Mouse (Mus musculus) 416B (cell line): Measurements from ENCODE around the gene Rbbp5.
A peak's percentile ranks its signal among the peaks of the same experiment; 100 is the strongest.

ENCODE experiments used
- DNase-seq: peaks from one replicate; pipeline ENCODE4 v3.0.0; 2011; ENCODE audit warnings: low read depth

Gene Rbbp5

DNA sequence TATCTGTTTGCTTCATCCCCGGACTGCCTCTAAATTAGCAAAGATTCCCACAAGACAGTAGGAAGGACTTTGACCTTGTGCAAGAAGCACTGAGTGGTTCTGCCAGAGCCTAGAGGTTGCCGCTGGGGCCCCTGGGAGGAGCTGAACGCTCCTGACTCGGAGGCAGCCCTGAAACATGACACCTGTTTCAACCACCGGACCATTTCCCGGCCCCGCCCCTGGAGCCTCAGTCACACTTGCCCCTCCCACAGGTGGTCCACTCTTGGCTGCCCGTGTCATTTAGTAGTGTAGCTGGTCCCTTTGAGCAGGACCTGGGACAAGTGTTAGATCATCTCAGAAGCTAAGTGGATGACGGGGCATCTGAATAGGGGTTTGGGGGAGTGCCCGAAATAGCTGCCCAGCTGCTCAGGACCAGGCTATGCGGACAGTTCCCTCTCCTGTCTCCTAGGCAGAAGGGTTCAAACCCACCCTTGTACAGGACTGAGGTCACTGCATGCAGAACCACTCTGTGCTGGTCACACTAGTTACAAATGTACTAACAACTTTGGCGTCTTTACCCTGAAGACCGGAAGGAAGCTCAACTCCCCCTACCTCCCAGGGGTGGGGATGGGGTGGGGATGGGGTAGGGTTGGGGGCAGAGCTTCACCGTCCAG, 64.1 kb downstream of the Rbbp5 start:
- peak; percentile 79 for DNase-seq

DNA sequence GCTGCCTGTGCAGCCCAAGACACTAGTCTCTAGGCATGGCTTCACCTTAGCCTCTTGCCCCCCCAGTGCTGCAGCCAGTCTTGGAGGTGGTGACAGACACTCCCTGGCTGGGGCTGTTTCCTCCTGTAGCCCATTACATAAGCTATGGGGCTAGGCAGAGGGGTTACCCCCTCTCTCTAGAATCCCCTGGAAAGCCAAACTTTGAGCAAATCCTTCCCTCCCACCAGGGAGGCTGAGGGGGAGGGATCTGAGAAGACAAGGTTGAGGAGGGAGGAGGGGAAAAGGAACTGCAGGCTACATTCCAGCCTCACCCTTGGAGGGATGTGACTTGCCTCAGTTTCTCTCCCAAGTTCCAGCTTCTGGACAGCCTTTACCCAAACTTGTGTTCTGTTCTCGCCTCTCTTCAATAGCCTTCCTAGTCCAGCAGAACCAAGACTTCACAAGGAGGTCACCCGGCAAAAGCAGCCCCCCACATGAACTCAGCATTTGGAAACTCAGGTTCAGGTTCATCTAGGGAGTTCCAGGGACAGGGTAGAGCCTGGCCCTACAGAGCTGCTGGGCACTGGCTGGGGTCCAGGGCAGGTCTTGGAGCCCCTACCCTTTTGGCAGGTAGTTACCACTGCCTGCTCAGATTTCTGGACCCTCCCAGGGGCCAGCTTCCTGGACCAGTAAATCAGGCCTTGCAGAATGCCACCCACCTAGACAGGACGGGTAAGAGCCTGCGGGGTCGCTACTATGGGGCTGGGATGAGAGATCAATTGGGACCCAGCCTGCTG, 64.8 kb downstream of the Rbbp5 start:
- DNase-seq = no peak

DNA sequence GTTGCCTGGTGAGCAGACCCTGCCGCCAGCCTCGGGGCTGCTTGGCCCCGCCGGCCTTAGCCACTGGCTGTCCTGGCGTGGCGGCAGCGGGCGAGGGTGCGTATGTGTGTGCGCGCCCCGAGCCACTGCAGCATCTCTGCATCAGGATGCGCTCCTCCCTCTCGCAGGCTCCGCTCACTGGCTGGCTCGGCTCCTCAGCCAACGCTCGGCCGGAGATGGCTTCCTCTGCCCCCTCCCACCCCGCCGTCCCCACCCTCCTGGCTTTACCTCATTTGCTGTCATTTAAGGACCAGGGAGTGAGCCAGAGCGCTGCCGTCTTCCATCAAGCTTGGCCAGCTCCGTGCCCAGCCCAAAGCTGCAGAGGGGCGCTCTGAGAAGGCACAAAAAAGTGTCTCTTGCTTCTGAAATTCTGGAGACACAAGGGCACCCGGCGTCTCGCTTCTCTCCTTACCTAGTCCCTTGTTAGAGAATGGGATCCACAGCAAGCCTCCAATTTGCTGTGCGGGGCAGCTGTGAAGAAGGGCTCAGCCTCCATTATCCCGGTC, 65.7 kb downstream of the Rbbp5 start, which contains the start of gene Cntn2:
Cntn2 (minus strand) TSS at position 495 of the 545 bp plus-strand sequence.
- no peak for DNase-seq

DNA sequence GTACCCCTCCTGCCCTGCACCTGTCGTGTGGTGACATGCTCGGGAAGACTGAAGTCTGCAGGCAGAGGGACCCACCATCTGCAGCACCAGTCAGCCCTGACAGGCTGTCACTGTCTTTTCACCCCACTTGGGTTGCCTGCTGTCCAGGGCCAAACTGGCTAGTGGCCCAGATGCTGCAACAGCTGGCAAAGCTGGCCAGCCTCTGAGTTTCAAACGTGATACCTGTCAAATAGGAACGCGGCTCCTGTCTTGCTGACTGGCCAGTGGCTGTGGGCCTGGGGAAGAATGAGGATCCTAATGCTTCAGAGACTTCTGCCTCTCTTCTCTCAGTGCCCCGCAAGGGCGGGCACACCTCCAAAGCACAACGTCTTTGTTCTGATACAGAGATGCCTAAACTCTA, 66.6 kb downstream of the Rbbp5 start:
- DNase-seq = no peak
